Mouse (Mus musculus) hindbrain, embryonic 11.5 days (tissue): ENCODE measurements around the gene Smlr1. TPM values are rescaled to one million over a fixed set of nuclear protein-coding genes. Genes with fewer than 3 reads are reported as not detected.

Experiments used
- ATAC-seq: fragments of 200-750 bp; cut with Nextera tagmentation; 2 replicates; pipeline ENCODE4 v1.8.0; 2017; ENCODE audit warnings: mild to moderate bottlenecking, moderate TSS enrichment, moderate library complexity; ENCODE audit not compliant: low FRiP score
- DNase-seq: peaks from one replicate; pipeline ENCODE4 v3.0.0-alpha.2; 2015; ENCODE audit warnings: low spot score
- H3K27ac ChIP-seq: fragments of 300-500 bp; sonication (generic); 2 replicates; pipeline ENCODE4 v1.5.1; 2014; ENCODE audit warnings: mild to moderate bottlenecking, low read depth, low read length
- H3K27me3 ChIP-seq: fragments of 300-500 bp; sonication (generic); 2 replicates; pipeline ENCODE4 v1.6.1; 2014; ENCODE audit warnings: mild to moderate bottlenecking, low read length, moderate library complexity, mixed read lengths; ENCODE audit not compliant: control insufficient read depth, insufficient read depth
- H3K36me3 ChIP-seq: fragments of 300-500 bp; sonication (generic); 2 replicates; pipeline ENCODE4 v1.6.1; 2014; ENCODE audit warnings: mild to moderate bottlenecking, low read length, moderate library complexity, mixed read lengths; ENCODE audit not compliant: control insufficient read depth, insufficient read depth
- H3K4me1 ChIP-seq: fragments of 300-500 bp; sonication (generic); replicated peaks from 2 replicates; pipeline ENCODE4 v1.6.1; 2014; ENCODE audit warnings: low read length, mixed read lengths; ENCODE audit not compliant: control insufficient read depth, insufficient read depth
- H3K4me2 ChIP-seq: fragments of 300-500 bp; sonication (generic); replicated peaks from 2 replicates; pipeline ENCODE4 v1.6.1; 2014; ENCODE audit warnings: mild to moderate bottlenecking, low read depth, low read length
- H3K4me3 ChIP-seq: fragments of 300-500 bp; sonication (generic); 2 replicates; pipeline ENCODE4 v1.5.1; 2014; ENCODE audit warnings: low read depth, low read length
- H3K9ac ChIP-seq: fragments of 300-500 bp; sonication (generic); 2 replicates; pipeline ENCODE4 v1.6.1; 2014; ENCODE audit warnings: low read depth, low read length
- H3K9me3 ChIP-seq: fragments of 300-500 bp; sonication (generic); 2 replicates; pipeline ENCODE4 v1.6.1; 2016; ENCODE audit warnings: low read length; ENCODE audit not compliant: control insufficient read depth
- WGBS: fragments of 180-500 bp; shearing (Covaris S2); extraction: QIAGEN DNeasy Blood & Tissue Kit; methylation state at CpG from one replicate; pipeline ENCODE4 v1.1.7; 2014; 5-methylcytosine and 5-hydroxymethylcytosine counted together
- polyA plus RNA-seq: library from polyadenylated mRNA; unstranded; fragments of >200 nt; fragmentation: Nextera tagmentation; extraction: Ambion mirVana; gene quantifications from 2 replicates; pipeline ENCODE4 v1.2.1, GENCODE M21; 2014

The Smlr1 gene
- polyA plus RNA-seq = not detected in 2 replicates

DNA sequence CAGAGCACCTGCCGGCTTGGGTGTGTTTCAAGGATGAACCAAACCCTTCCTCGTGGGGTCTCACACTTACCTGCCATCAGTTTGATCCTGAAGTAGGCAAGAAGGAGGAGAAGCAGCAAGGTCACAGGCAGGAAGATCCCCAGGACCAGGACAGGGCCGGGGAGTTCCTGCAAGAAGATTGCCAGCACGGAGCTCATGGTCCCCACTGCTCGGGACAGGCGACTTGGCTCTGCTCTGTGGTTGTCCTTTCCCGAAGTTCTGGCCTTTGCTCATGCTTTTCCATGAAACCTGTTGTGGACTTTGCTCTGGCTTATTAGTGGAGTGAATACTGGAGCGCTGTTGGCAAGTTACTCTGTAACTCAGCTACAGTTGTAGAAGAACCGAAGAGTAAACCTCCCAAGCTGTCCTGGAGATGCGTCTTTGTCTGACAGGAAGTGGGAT is at the start of gene Smlr1:
Smlr1 (minus strand) TSS at position 377 of the 441 bp plus-strand sequence.
- H3K27ac ChIP-seq = no peak within 1 kb of the TSS
- no peak within 1 kb of the TSS for H3K9ac ChIP-seq
- WGBS = 87% methylated on average over 10 of the region's 10 CpGs
- no peak within 1 kb of the TSS for H3K4me3 ChIP-seq
- no peak within 1 kb of the TSS for H3K4me2 ChIP-seq
- no peak for ATAC-seq
- no peak for DNase-seq
- H3K36me3 ChIP-seq = no peaks in the 10 kb centered on the region
- H3K4me1 ChIP-seq = no peaks in the 10 kb centered on the region
- H3K9me3 ChIP-seq = no peaks in the 10 kb centered on the region
- H3K27me3 ChIP-seq = no peaks in the 10 kb centered on the region

DNA sequence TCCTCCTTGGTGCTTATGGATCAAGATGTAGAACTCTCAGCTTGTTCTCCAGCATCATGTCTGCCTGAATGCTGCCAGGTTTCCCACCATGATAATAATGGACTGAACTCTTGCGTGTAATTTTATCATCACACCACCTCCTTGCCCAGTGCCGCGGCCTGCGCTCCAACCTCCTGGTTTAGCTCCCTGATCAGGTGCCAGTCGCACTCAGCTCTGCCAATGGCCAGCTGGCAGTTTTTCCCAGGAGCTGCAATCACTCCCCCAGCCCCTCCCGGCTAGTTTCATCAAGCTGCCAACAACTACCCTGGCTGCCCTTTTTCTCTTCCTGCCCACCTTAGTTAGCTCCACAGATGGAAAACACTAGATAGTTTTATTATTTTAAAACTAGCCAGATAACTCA is 48.8 kb upstream of the Smlr1 start:
- 92% methylated on average over 6 of the region's 6 CpGs for WGBS
- no peak for DNase-seq

DNA sequence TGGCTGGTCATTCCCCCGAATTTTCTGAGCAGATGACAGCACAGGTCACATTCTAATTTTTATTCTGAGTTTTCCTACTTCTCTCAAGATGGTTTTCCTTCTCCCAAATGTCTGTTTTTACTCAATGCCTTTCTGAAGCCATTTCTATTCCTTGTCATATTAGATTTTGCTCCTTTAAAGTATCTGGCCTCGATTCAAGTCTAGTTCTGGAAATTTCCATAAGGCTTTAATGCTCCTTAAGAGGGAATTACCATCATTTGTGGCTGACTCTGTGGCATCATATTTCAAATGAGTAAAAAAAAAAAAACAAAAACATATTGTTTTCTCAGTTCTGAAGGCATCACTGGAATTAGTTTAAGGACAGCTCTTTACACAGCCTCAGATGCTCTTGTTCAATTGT is 44.0 kb upstream of the Smlr1 start:
- no peak overlapping the region for H3K9ac ChIP-seq
- H3K27ac ChIP-seq = no peak overlapping the region
- no peaks in the 10 kb centered on the region for H3K4me1 ChIP-seq
- 81% methylated on average over 2 of the region's 2 CpGs for WGBS
- H3K4me3 ChIP-seq = no peak overlapping the region
- no peaks in the 10 kb centered on the region for H3K36me3 ChIP-seq
- no peaks in the 10 kb centered on the region for H3K9me3 ChIP-seq
- no peaks in the 10 kb centered on the region for H3K27me3 ChIP-seq
- ATAC-seq (no peak), DNase-seq (no peak)
- H3K4me2 ChIP-seq = no peak overlapping the region

More for the DNA sequence above, 48.8 kb upstream of the Smlr1 start:
- no peaks in the 10 kb centered on the region for H3K27me3 ChIP-seq
- H3K9me3 ChIP-seq = no peaks in the 10 kb centered on the region
- no peak overlapping the region for H3K9ac ChIP-seq
- H3K4me1 ChIP-seq = no peaks in the 10 kb centered on the region
- no peaks in the 10 kb centered on the region for H3K36me3 ChIP-seq
- H3K4me3 ChIP-seq = no peak overlapping the region
- H3K27ac ChIP-seq = no peak overlapping the region
- ATAC-seq = no peak
- no peak overlapping the region for H3K4me2 ChIP-seq

DNA sequence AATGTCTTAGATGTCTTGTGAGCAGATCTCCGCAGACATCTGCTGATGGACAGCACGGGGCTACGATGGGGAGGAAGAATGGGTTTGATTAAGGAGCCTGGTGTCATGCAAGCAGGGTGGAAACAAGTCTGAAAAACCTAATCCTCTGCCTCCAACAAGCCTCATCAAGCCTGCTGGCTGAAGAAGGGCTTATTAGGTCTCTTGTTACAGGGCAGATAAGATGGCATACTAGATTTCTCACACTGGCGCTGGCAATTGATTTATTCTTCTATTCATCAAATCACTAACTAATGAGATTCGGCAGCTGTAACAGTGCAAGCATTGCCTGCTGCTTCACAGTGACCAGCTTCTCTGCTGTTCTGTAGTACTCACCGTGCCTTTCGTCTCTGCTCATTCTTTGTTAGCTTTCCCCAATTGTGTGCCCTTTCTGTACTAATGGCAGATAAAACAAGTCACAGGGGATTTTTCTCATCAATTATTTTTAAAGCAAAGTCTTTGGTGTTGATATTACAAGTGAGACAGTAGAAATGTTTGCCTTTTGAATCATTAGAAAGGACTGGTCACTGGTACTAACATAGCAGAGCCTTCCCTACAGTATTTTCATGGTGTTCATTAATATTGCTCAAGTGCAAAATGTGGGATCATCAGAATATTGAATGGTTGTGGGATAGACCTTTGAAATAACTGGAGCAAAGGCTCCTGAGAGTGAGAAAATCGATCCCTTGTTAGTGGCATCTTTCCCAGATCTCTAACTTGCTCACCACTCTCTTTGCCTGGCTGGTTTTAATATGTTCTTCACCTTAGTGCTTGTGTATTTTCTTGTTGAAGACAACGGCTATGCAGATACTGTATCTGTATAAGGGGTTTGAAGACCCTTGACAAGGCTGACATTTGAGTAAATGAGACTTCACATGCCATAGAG is 35.5 kb upstream of the Smlr1 start:
- Histone ChIP-seq H3K4me3 (no peak overlapping the region), H3K36me3 (no peaks in the 10 kb centered on the region), H3K9ac (no peak overlapping the region), H3K27ac (no peak overlapping the region; the same call in 1 of the 2 replicates), H3K9me3 (no peaks in the 10 kb centered on the region), H3K4me1 (no peaks in the 10 kb centered on the region), H3K27me3 (no peaks in the 10 kb centered on the region), H3K4me2 (no peak overlapping the region)
- ATAC-seq (peak; percentile 83), DNase-seq (peak; percentile 8)
- WGBS = 49% methylated on average over 9 of the region's 9 CpGs

DNA sequence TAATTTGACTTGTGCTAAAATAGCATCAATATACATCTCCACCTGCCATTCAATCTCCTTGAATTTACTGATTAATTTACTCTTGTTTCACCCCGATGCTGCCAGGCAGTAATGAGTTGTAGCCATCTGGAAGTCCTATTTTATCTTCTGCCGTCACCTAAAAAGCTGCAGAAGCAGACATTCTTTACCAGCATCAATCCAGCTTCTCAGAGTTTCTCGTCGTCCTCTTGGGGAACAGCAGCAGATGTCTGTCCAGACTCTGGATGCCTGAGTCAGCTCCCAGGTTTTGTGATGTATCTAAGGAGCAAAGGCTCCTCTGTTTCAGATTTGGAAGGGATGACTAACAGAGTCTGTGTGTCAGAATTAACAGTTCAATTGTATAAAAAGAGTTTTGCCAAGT is 16.9 kb upstream of the Smlr1 start:
- no peak overlapping the region for H3K4me3 ChIP-seq
- H3K9me3 ChIP-seq = no peaks in the 10 kb centered on the region
- WGBS = 61% methylated on average over 4 of the region's 4 CpGs

DNA sequence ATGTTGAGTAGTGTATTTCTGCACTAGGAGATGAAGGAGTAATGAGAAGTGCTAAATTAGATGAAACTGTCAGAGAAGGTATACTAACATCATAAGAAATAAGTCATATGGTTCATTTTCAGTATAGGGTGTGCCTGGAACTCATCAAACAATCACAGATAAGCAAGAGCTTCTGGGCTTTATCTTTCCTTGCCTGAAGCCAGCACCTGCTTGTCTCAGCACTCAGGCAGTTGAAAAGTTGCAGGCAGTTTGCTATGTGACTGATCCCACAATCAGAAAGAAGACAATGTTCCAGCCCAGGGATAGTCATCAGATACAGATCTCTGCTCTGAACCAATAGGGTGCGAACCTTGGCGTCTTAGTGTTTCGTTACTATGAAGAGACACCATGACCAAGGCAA is 5.0 kb upstream of the Smlr1 start:
- Histone ChIP-seq H3K36me3 (no peaks in the 10 kb centered on the region), H3K9ac (no peak overlapping the region), H3K4me3 (no peak overlapping the region), H3K9me3 (no peaks in the 10 kb centered on the region), H3K4me1 (no peaks in the 10 kb centered on the region), H3K27ac (no peak overlapping the region), H3K27me3 (no peaks in the 10 kb centered on the region), H3K4me2 (no peak overlapping the region)
- 96% methylated on average over 3 of the region's 3 CpGs for WGBS
- no peak for DNase-seq
- ATAC-seq = no peak

More for the DNA sequence above, 16.9 kb upstream of the Smlr1 start:
- Histone ChIP-seq H3K4me2 (no peak overlapping the region), H3K27ac (no peak overlapping the region), H3K36me3 (no peaks in the 10 kb centered on the region), H3K9ac (no peak overlapping the region), H3K4me1 (no peaks in the 10 kb centered on the region), H3K27me3 (no peaks in the 10 kb centered on the region)
- ATAC-seq (no peak), DNase-seq (no peak)

DNA sequence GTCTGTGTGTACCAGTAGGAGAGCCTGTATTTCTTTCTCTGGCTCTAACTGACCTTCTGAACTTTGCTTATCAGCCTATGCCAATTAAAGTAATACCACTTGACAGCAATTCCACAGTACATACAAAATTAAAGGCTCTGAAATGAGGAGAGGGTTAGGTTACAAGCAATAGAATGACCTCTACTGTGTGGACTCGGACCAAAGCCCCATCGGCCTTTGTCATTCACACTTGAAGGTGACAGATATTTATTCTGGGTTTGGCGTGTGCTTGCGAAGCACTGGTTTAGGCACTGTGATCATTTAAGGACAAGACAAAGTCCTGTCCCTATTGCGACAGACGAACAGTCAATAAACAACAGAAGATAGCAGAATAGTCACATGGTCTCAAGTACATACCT is 3.7 kb upstream of the Smlr1 start:
- Histone ChIP-seq H3K27ac (no peak overlapping the region), H3K4me1 (no peaks in the 10 kb centered on the region), H3K27me3 (no peaks in the 10 kb centered on the region), H3K4me3 (no peak overlapping the region), H3K36me3 (no peaks in the 10 kb centered on the region), H3K4me2 (no peak overlapping the region), H3K9me3 (no peaks in the 10 kb centered on the region), H3K9ac (no peak overlapping the region)
- WGBS = 89% methylated on average over 6 of the region's 6 CpGs
- ATAC-seq (no peak), DNase-seq (no peak)

DNA sequence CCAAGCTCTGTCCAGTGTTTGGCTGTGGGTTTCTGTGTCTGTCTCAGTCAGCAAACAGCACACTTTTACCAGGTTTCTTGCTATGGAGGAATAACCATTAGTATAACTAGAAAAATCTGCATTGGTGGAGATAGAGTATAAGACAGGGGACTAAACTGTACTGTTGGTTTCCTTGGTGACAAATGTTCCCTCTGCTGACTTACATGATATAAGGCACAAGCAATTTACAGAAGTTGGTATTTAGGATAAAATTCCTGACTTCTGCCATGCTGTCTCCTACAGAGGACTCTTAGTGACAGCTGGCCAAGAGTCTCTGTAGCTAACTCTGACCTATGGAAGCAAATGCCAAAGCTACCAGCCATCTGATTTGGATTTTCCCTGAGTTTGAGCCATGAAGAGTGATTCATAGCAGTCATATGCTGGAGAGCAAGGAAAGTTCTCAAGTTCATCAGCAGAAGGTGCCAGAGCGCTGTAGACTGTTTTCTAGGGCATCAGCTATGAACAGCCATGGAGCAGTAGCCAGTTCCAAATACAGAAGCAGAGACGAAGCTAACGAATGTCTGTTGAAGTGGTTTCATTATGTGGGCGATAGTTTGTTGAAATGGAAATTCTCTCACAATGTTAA is 3.2 kb upstream of the Smlr1 start:
- H3K4me2 ChIP-seq = no peak overlapping the region
- DNase-seq (no peak), ATAC-seq (no peak)
- no peaks in the 10 kb centered on the region for H3K27me3 ChIP-seq
- no peak overlapping the region for H3K27ac ChIP-seq
- no peak overlapping the region for H3K4me3 ChIP-seq
- H3K4me1 ChIP-seq = no peaks in the 10 kb centered on the region
- H3K36me3 ChIP-seq = no peaks in the 10 kb centered on the region
- 89% methylated on average over 4 of the region's 4 CpGs for WGBS
- no peak overlapping the region for H3K9ac ChIP-seq
- H3K9me3 ChIP-seq = no peaks in the 10 kb centered on the region
